Mouse (Mus musculus) megakaryocyte, embryonic 14.5 days (primary cell): ENCODE measurements at regions not wholly inside any gene's neighbourhood (a gene's known extent, or its start where the extent isn't known, plus 50 kb on each side); places are given as distances from the start of the nearest gene placed in this dataset.

Experiments
- FLI1 ChIP-seq: IDR thresholded peaks from 2 replicates; pipeline ENCODE4 v1.6.1; 2012; ENCODE audit warnings: low read length, inconsistent platforms, mixed read lengths
- GATA1 ChIP-seq: IDR thresholded peaks from 3 replicates; pipeline ENCODE4 v1.6.1; 2012; ENCODE audit warnings: mixed read lengths, low read length, inconsistent platforms, borderline replicate concordance

DNA sequence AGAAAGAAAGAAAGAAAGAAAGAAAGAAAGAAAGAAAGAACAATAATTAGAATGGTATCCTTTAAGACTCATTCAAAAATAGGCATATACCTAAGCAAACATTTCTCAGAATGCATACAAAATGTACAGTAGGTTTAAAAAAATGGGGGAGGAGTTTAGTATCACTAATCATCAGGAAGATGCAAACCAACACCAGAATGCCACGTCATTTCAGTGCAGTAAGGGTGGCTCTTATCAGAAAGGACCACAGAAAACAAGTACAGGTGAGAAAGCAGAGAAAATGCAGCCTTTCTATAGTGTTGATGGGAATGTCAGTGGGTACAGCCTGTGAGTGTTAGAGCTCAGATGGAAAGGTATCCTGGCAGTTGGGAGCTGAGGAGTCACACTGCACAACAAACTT lies 55.6 kb upstream of the Gm47985 start:
- TF ChIP-seq GATA1 = no peak
- no peak for TF ChIP-seq FLI1
